Mouse (Mus musculus): ENCODE measurements around the gene Ccdc74a. TPM values are rescaled to one million over a fixed set of nuclear protein-coding genes. Genes with fewer than 3 reads are reported as not detected.

The Ccdc74a gene
- total and polyA plus RNA-seq, 2 experiments from 2014 or later, result 22.6 to 33.9 TPM

- WGBS, result 16% methylated on average over 13 of the region's 13 CpGs
- peak; percentile 58 for DNase-seq
- no peak overlapping the region for H3K4me2 ChIP-seq (ENCODE audit: low read depth)
- TF ChIP-seq CTCF (IDR thresholded peaks at IDR 0.05; ENCODE audit: low read depth), result peak; percentile 72
- no peak overlapping the region for H3K4me3 ChIP-seq (ENCODE audit: low read depth, low read length)
- H3K9ac ChIP-seq, result no peak overlapping the region
- peaks cover 6% of the 10 kb centered on the region; the same call in 1 of the 2 replicates for H3K36me3 ChIP-seq (ENCODE audit: insufficient read depth)
- peaks cover 6% of the 10 kb centered on the region; the same call in 1 of the 2 replicates for H3K4me1 ChIP-seq (ENCODE audit: insufficient read depth)
- 0 out of 2 replicates have a peak, but pooled peaks have one; percentile 28 for ATAC-seq
- no peaks in the 10 kb centered on the region for H3K9me3 ChIP-seq (ENCODE audit: low read length)
- H3K27ac ChIP-seq (ENCODE audit: low read depth, low read length), result no peak overlapping the region
- H3K27me3 ChIP-seq (ENCODE audit: insufficient read depth, low read length), result no peaks in the 10 kb centered on the region
Observed at GRCm38 (mm10) chr16:17617922-17618565, 28.2 kb upstream of the Ccdc74a start.

DNA sequence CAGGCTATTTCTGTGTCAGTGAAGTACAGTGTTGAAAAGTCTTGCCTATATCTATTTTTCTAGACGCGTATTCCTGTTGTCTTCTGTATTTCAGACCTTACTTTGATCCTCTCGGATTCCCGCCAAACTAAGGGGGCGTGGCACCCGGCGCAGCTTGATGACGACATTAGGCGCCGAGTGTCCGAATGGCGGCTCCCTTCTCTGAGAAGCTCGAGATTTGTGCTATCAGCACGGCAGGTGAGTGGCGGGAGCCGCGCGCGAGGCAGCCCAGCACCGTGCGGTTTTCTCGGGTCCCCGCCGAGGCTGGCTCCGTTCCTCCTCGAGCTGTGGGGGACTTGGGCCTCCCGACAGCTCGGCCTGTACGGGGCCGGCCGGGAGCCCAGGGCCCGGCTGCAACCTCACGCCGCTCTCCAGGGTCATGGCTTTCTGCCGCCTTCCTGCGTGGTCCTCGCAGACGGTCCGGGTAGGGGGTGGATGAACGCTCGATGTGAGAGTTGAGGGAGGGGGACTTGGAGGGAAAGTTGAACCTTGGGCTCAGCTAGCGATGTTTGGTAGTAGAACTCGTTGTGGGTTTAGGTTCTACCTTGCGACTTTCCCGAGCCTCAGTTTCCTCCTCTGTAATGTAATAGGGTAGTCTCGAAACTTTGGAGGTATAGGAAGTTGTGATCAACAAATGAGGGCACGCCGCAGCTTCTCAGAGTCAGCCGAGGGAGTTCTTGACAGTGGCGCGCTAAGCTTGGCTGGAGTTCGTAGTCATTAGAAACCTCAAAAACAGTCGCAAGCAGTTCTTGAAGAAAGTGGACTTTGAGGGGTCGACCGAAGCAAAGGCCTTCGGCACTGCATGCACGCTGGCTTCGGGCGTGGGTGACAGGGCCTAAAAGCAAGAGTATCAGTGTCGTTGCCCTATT is 26.8 kb upstream of the Ccdc74a start, which contains the start of gene Smpd4:
Smpd4 (plus strand) TSS at position 157 of the 908 bp plus-strand sequence.
- H3K27me3 ChIP-seq (ENCODE audit: insufficient read depth, low read length), result no peaks in the 10 kb centered on the region
- H3K36me3 ChIP-seq (ENCODE audit: insufficient read depth), result peaks cover 10% of the 10 kb centered on the region; the same call in 1 of the 2 replicates
- peak within 1 kb of the TSS; percentile 72 for H3K9ac ChIP-seq
- DNase-seq (peak; percentile 93), ATAC-seq (peak; percentile 72)
- H3K27ac ChIP-seq (ENCODE audit: low read depth, low read length), result 0 out of 2 replicates have a peak within 1 kb of the TSS, but pooled peaks have one; percentile 10
- peak within 1 kb of the TSS; percentile 68 for H3K4me2 ChIP-seq (ENCODE audit: low read depth)
- TF ChIP-seq CTCF (IDR thresholded peaks at IDR 0.05; ENCODE audit: low read depth), result no peak
- WGBS, result 2% methylated on average over 60 of the region's 60 CpGs
- peaks cover 6% of the 10 kb centered on the region; the same call in 1 of the 2 replicates for H3K4me1 ChIP-seq (ENCODE audit: insufficient read depth)
- H3K4me3 ChIP-seq (ENCODE audit: low read depth, low read length), result peak within 1 kb of the TSS; percentile 75
- no peaks in the 10 kb centered on the region for H3K9me3 ChIP-seq (ENCODE audit: low read length)

DNA sequence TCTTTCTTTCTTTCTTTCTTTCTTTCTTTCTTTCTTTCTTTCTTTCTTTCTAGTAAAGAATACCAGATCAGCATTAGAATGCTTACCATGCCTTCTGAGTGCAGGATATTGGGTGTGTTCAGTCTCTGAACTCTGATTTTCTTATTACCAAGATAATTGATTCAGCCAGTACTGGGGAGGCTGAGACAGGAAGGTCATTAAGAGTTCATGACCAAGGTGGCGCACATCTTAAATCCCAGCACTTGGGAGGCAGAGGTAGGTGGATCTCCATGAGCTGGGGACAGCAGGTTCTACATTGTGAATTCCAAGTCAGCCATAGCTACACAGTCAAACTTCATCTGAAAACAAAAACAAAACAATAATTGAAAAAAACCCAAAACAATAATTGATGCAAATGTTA is 24.3 kb upstream of the Ccdc74a start:
- H3K4me1 ChIP-seq (ENCODE audit: insufficient read depth), result peaks cover 6% of the 10 kb centered on the region; the same call in 1 of the 2 replicates
- H3K4me3 ChIP-seq (ENCODE audit: low read depth, low read length), result no peak overlapping the region
- DNase-seq (no peak), ATAC-seq (no peak)
- H3K4me2 ChIP-seq (ENCODE audit: low read depth), result no peak overlapping the region
- H3K9ac ChIP-seq, result no peak overlapping the region
- 91% methylated on average over 1 of the region's 1 CpGs for WGBS
- no peak overlapping the region for H3K27ac ChIP-seq (ENCODE audit: low read depth, low read length)
- no peak for TF ChIP-seq CTCF (IDR thresholded peaks at IDR 0.05; ENCODE audit: low read depth)
- H3K36me3 ChIP-seq (ENCODE audit: insufficient read depth), result peaks cover 22% of the 10 kb centered on the region
- H3K27me3 ChIP-seq (ENCODE audit: insufficient read depth, low read length), result no peaks in the 10 kb centered on the region
- no peaks in the 10 kb centered on the region for H3K9me3 ChIP-seq (ENCODE audit: low read length)

DNA sequence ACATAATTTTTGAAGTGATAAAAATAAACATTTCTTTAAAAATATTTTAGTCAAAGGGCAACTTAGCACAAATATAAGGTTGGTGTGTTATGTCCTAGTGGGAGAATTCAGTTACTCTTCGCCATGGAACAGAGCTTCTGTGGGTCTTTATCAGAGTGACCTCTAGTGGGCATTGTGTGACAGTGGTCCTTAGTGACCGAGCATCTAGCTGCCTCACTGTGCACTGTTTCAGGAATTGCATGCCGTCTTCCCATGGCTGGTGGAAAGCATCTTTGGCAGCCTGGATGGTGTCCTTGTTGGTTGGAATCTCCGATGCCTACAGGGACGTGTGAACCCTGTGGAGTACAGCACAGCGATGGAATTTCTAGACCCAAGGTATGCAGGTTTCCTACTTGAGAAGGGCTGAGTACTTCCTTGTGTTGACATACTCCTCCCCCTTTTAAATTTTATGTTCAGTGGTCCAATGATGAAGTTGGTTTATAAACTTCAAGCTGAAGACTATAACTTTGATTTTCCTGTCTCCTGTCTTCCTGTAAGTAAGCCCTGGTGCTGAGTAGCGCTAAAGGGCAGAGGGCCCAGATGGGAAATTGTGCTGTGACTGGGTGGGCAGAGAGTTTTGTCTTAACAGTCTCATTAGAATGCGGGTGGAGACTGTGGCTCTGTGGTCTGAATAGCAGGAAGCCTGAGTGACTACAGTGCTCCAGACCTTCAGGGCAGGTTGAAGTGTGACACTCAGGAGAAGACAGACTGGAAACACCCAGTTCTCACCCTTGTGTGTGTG is 20.6 kb upstream of the Ccdc74a start:
- ATAC-seq, result peak; percentile 78
- H3K9me3 ChIP-seq (ENCODE audit: low read length), result no peaks in the 10 kb centered on the region
- H3K9ac ChIP-seq, result no peak overlapping the region
- peak; percentile 38 for DNase-seq
- H3K27ac ChIP-seq (ENCODE audit: low read depth, low read length), result no peak overlapping the region
- peaks cover 59% of the 10 kb centered on the region for H3K36me3 ChIP-seq (ENCODE audit: insufficient read depth)
- H3K4me2 ChIP-seq (ENCODE audit: low read depth), result no peak overlapping the region
- 65% methylated on average over 8 of the region's 8 CpGs for WGBS
- H3K4me1 ChIP-seq (ENCODE audit: insufficient read depth), result no peaks in the 10 kb centered on the region
- H3K4me3 ChIP-seq (ENCODE audit: low read depth, low read length), result no peak overlapping the region
- H3K27me3 ChIP-seq (ENCODE audit: insufficient read depth, low read length), result no peaks in the 10 kb centered on the region
- peak; percentile 72 for TF ChIP-seq CTCF (IDR thresholded peaks at IDR 0.05; ENCODE audit: low read depth)

DNA sequence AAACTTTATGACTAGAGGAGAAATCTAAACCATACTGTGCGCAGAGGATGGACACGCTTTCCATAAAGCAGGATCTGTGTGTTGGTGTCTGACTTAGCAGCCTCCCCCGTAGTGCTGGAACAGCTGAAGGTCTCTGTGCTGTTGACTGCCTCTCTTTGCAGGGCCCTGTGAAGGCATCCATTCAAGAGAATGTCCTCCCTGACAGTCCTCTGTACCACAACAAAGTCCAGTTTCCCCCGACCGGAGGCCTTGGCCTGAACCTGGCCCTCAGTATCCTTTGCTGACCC is 20.1 kb upstream of the Ccdc74a start:
- Histone ChIP-seq H3K9ac (no peak overlapping the region), H3K27ac (ENCODE audit: low read depth, low read length) (no peak overlapping the region), H3K4me1 (ENCODE audit: insufficient read depth) (no peaks in the 10 kb centered on the region), H3K9me3 (ENCODE audit: low read length) (no peaks in the 10 kb centered on the region), H3K36me3 (ENCODE audit: insufficient read depth) (peaks cover 63% of the 10 kb centered on the region), H3K27me3 (ENCODE audit: insufficient read depth, low read length) (no peaks in the 10 kb centered on the region), H3K4me2 (ENCODE audit: low read depth) (no peak overlapping the region), H3K4me3 (ENCODE audit: low read depth, low read length) (no peak overlapping the region)
- 96% methylated on average over 5 of the region's 5 CpGs for WGBS
- no peak for TF ChIP-seq CTCF (IDR thresholded peaks at IDR 0.05; ENCODE audit: low read depth)
- DNase-seq, result no peak
- ATAC-seq, result no peak

DNA sequence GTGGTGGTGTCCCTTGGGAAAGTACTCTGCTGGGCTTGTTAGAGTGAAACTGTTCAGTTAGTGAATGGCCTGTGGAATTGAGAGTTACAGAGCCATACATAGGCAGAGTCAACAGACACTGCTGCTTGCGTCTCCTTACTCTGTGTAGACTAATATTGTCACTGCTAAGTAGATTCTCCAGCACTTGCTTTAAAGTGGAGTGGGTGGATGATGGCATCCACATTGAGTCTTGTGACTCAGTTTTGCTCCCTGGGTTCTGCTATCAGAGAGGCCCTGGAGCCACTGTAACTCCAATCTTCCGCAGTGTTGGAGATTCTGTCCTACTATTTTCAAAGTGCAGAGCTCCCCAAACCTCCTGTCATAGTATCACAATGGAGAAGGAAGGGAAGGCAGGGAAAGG is 13.7 kb upstream of the Ccdc74a start:
- Histone ChIP-seq H3K9ac (no peak overlapping the region), H3K36me3 (ENCODE audit: insufficient read depth) (peaks cover 75% of the 10 kb centered on the region), H3K4me1 (ENCODE audit: insufficient read depth) (no peaks in the 10 kb centered on the region), H3K4me3 (ENCODE audit: low read depth, low read length) (no peak overlapping the region), H3K27ac (ENCODE audit: low read depth, low read length) (no peak overlapping the region), H3K27me3 (ENCODE audit: insufficient read depth, low read length) (no peaks in the 10 kb centered on the region), H3K9me3 (ENCODE audit: low read length) (no peaks in the 10 kb centered on the region), H3K4me2 (ENCODE audit: low read depth) (no peak overlapping the region)
- no peak for TF ChIP-seq CTCF (IDR thresholded peaks at IDR 0.05; ENCODE audit: low read depth)
- WGBS, result 97% methylated on average over 2 of the region's 2 CpGs
- ATAC-seq (no peak), DNase-seq (no peak)
